Mouse (Mus musculus) liver, embryonic 15.5 days (tissue): Measurements from ENCODE around the gene Ano9. TPM values are rescaled to one million over a fixed set of nuclear protein-coding genes. Genes with fewer than 3 reads are reported as not detected.

Experiments used
- ATAC-seq: fragments of 200-750 bp; cut with Nextera tagmentation; 2 replicates; pipeline ENCODE4 v1.8.0; 2017; ENCODE audit warnings: moderate number of reproducible peaks, mild to moderate bottlenecking, moderate library complexity; ENCODE audit not compliant: insufficient read depth
- H3K27ac ChIP-seq: fragments of 300-500 bp; sonication (generic); replicated peaks from 2 replicates; pipeline ENCODE4 v1.5.1; 2015; ENCODE audit warnings: mild to moderate bottlenecking, inconsistent platforms
- H3K27me3 ChIP-seq: fragments of 300-500 bp; sonication (generic); 2 replicates; pipeline ENCODE4 v1.6.1; 2015; ENCODE audit warnings: mild to moderate bottlenecking, inconsistent platforms
- H3K36me3 ChIP-seq: fragments of 300-500 bp; sonication (generic); replicated peaks from 2 replicates; pipeline ENCODE4 v1.6.1; 2015; ENCODE audit warnings: moderate library complexity, mild to moderate bottlenecking, inconsistent platforms
- H3K4me1 ChIP-seq: fragments of 300-500 bp; sonication (generic); replicated peaks from 2 replicates; pipeline ENCODE4 v1.6.1; 2015; ENCODE audit warnings: inconsistent platforms
- H3K4me2 ChIP-seq: fragments of 300-500 bp; sonication (generic); 2 replicates; pipeline ENCODE4 v1.6.1; 2015; ENCODE audit warnings: moderate library complexity, mild to moderate bottlenecking, inconsistent platforms
- H3K4me3 ChIP-seq: fragments of 300-500 bp; sonication (generic); replicated peaks from 2 replicates; pipeline ENCODE4 v1.5.1; 2015; ENCODE audit warnings: mild to moderate bottlenecking, inconsistent platforms
- H3K9ac ChIP-seq: fragments of 300-500 bp; sonication (generic); 2 replicates; pipeline ENCODE4 v1.6.1; 2015; ENCODE audit warnings: moderate library complexity, mild to moderate bottlenecking, inconsistent platforms
- H3K9me3 ChIP-seq: fragments of 300-500 bp; sonication (generic); replicated peaks from 2 replicates; pipeline ENCODE4 v1.6.1; 2016; ENCODE audit warnings: inconsistent platforms
- WGBS: fragments of 180-500 bp; shearing (Covaris S2); methylation state at CpG from one replicate; pipeline ENCODE4 v1.1.7; 2015; ENCODE audit warnings: mixed read lengths; ENCODE audit not compliant: insufficient replicate concordance; 5-methylcytosine and 5-hydroxymethylcytosine counted together
- polyA plus RNA-seq: library from polyadenylated mRNA; unstranded; fragments of >200 nt; fragmentation: Nextera tagmentation; extraction: Ambion mirVana; gene quantifications from 2 replicates; pipeline ENCODE4 v1.2.1, GENCODE M21; 2015

The Ano9 gene
- polyA plus RNA-seq, 1 experiment from 2014 or later = 0.99 TPM

DNA sequence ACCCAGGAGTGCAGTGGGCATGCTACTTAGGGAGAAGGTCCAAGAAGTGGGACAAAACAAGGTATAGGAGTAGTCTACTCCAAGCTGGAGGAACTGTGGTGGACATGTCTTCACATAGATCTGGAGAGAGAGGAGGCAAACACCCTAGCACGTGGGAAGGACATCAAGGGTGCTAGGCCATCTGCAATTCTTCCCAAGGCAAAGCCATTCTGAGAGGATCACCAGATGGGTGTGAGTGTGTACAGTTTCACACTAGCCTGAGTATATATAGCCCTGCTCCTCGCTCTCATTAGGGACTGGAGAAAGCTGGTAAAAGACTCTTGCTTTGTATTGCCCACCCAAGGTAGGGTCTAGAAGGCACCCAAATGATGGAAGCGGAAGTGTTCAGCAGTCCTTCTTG is 54.3 kb downstream of the Ano9 start:
- no peak for ATAC-seq
- WGBS = 52% methylated on average over 3 of the region's 3 CpGs
- H3K9ac ChIP-seq = no peak overlapping the region

DNA sequence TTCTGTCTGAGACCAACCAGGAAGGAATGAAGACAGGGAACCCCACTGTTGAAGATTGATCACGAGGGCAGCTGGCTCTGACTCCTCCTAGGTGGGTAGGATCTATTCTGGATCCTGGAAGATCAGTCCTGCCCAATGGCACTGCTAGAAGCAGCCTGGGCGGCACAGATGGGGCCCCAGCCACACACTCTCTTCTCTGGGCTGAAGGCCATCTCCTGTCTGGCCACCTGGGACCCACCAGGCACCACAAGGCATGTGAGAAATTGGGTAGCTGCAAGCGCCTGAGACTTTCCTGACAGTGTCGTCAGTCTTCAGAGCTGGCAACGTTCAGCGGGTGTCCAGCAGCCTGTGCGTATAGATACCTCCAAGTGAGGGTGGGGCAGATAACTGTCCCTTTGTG is 55.1 kb downstream of the Ano9 start:
- Histone ChIP-seq H3K27ac (no peak overlapping the region), H3K4me2 (no peak overlapping the region), H3K9ac (no peak overlapping the region), H3K4me1 (peaks cover 37% of the 10 kb centered on the region), H3K4me3 (no peak overlapping the region), H3K36me3 (no peaks in the 10 kb centered on the region), H3K27me3 (peaks cover 88% of the 10 kb centered on the region), H3K9me3 (no peaks in the 10 kb centered on the region)
- ATAC-seq = no peak
- 25% methylated on average over 7 of the region's 7 CpGs for WGBS

More for the DNA sequence above, 54.3 kb downstream of the Ano9 start:
- no peaks in the 10 kb centered on the region for H3K9me3 ChIP-seq
- H3K4me1 ChIP-seq = peaks cover 37% of the 10 kb centered on the region
- H3K27me3 ChIP-seq = peaks cover 89% of the 10 kb centered on the region
- H3K27ac ChIP-seq = no peak overlapping the region
- H3K36me3 ChIP-seq = no peaks in the 10 kb centered on the region
- no peak overlapping the region for H3K4me2 ChIP-seq
- H3K4me3 ChIP-seq = no peak overlapping the region

- H3K9ac ChIP-seq = no peak overlapping the region
- H3K4me1 ChIP-seq = peaks cover 37% of the 10 kb centered on the region
- 0 out of 2 replicates have a peak, but pooled peaks have one; percentile 7 for ATAC-seq
Observed at GRCm38 (mm10) chr7:141061269-141061692, 56.3 kb downstream of the Ano9 start.

GRCm38 (mm10) chr7:141060426-141061242 is 57.0 kb downstream of the Ano9 start, which contains the start of gene B4galnt4:
TSS of gene B4galnt4 (plus strand) at chr7:141061104.
- H3K4me1 ChIP-seq = peaks cover 37% of the 10 kb centered on the region
- peak; percentile 56 for ATAC-seq
- peak within 1 kb of the TSS; percentile 48 for H3K4me3 ChIP-seq
- under 1% methylated on average over 72 of the region's 72 CpGs for WGBS
- H3K4me2 ChIP-seq = peak within 1 kb of the TSS; percentile 74
- H3K9ac ChIP-seq = no peak within 1 kb of the TSS
- no peaks in the 10 kb centered on the region for H3K36me3 ChIP-seq
- H3K9me3 ChIP-seq = no peaks in the 10 kb centered on the region
- H3K27ac ChIP-seq = no peak within 1 kb of the TSS
- peaks cover 86% of the 10 kb centered on the region for H3K27me3 ChIP-seq

More at GRCm38 (mm10) chr7:141061269-141061692, 56.3 kb downstream of the Ano9 start:
- peak overlapping the region; percentile 74 for H3K4me2 ChIP-seq
- peaks cover 83% of the 10 kb centered on the region for H3K27me3 ChIP-seq
- H3K4me3 ChIP-seq = peak overlapping the region; percentile 48
- H3K36me3 ChIP-seq = no peaks in the 10 kb centered on the region
- 4% methylated on average over 37 of the region's 37 CpGs for WGBS
- no peaks in the 10 kb centered on the region for H3K9me3 ChIP-seq
- no peak overlapping the region for H3K27ac ChIP-seq

DNA sequence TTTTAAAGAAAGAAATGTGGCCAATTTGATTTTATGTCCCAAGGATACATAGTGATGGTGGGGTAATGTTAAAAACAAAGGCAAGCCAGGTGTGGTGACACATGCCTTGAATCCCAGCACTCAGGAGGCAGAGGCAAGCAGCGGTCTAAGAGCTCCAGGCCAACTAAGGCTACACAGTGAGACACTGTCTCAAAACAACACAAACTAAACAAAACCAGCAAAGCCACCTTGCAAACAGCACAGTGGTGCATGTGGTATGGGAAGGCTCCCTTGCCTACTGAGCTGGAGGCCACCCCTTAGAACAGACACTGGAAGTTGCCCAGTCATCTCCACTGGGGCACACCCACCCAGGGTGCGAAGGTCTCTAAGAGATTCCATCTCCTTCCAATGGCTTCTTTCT is 57.7 kb downstream of the Ano9 start:
- Histone ChIP-seq H3K4me1 (peaks cover 37% of the 10 kb centered on the region), H3K36me3 (no peaks in the 10 kb centered on the region), H3K4me2 (peak overlapping the region; percentile 74), H3K27ac (no peak overlapping the region), H3K9ac (no peak overlapping the region), H3K9me3 (no peaks in the 10 kb centered on the region), H3K4me3 (no peak overlapping the region), H3K27me3 (peaks cover 85% of the 10 kb centered on the region)
- no peak for ATAC-seq
- 51% methylated on average over 2 of the region's 2 CpGs for WGBS

GRCm38 (mm10) chr7:141058601-141059341 is 58.8 kb downstream of the Ano9 start:
- WGBS = 50% methylated on average over 14 of the region's 14 CpGs
- H3K27me3 ChIP-seq = peaks cover 76% of the 10 kb centered on the region
- no peaks in the 10 kb centered on the region for H3K9me3 ChIP-seq
- no peak overlapping the region for H3K4me2 ChIP-seq
- H3K27ac ChIP-seq = no peak overlapping the region
- no peak overlapping the region for H3K9ac ChIP-seq
- ATAC-seq = no peak
- no peak overlapping the region for H3K4me3 ChIP-seq
- no peaks in the 10 kb centered on the region for H3K36me3 ChIP-seq
- H3K4me1 ChIP-seq = peaks cover 26% of the 10 kb centered on the region

- H3K27ac ChIP-seq = no peak overlapping the region
Observed at GRCm38 (mm10) chr7:141057541-141057940, 60.1 kb downstream of the Ano9 start.

DNA sequence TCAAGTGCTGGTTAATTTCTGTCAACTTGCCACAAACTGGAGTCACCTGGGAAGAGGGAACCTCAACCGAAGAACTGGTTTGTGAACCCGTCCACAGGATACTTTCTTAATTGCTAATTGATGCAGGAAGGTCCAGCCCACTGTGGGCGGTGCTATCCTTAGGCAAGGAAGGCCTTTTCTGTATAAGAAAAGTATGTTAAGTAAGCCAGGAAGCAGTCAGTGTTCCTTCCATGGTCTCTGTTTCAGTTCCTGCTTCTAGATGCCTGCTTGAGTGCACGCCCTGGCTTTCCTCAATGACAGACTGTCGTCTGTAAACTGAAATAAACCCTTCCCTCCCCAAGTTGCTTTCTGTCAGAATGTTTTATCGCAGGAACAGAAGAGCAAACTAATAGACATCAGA is 60.6 kb downstream of the Ano9 start:
- H3K9me3 ChIP-seq = no peaks in the 10 kb centered on the region
- no peak for ATAC-seq
- no peak overlapping the region for H3K9ac ChIP-seq
- H3K27me3 ChIP-seq = peaks cover 58% of the 10 kb centered on the region
- H3K4me3 ChIP-seq = no peak overlapping the region
- H3K4me1 ChIP-seq = peaks cover 21% of the 10 kb centered on the region
- no peak overlapping the region for H3K27ac ChIP-seq
- no peak overlapping the region for H3K4me2 ChIP-seq
- H3K36me3 ChIP-seq = no peaks in the 10 kb centered on the region
- WGBS = 61% methylated on average over 6 of the region's 6 CpGs

More at GRCm38 (mm10) chr7:141057541-141057940, 60.1 kb downstream of the Ano9 start:
- Histone ChIP-seq H3K27me3 (peaks cover 64% of the 10 kb centered on the region), H3K4me3 (no peak overlapping the region), H3K36me3 (no peaks in the 10 kb centered on the region), H3K4me1 (peaks cover 18% of the 10 kb centered on the region), H3K9me3 (no peaks in the 10 kb centered on the region), H3K4me2 (no peak overlapping the region), H3K9ac (no peak overlapping the region)
- WGBS = 61% methylated on average over 1 of the region's 1 CpGs
- no peak for ATAC-seq

GRCm38 (mm10) chr7:141055785-141056184 is 61.8 kb downstream of the Ano9 start:
- ATAC-seq = no peak

GRCm38 (mm10) chr7:141052421-141052820 is 65.2 kb downstream of the Ano9 start:
- H3K27me3 ChIP-seq = peaks cover 13% of the 10 kb centered on the region
- H3K27ac ChIP-seq = 0 out of 2 replicates have a peak overlapping the region, but pooled peaks have one; percentile 30
- H3K9me3 ChIP-seq = no peaks in the 10 kb centered on the region
- H3K4me3 ChIP-seq = no peak overlapping the region
- peaks cover 25% of the 10 kb centered on the region for H3K4me1 ChIP-seq
- WGBS = 74% methylated on average over 2 of the region's 2 CpGs
- ATAC-seq = no peak
- H3K9ac ChIP-seq = no peak overlapping the region
- H3K4me2 ChIP-seq = no peak overlapping the region; the same call in 1 of the 2 replicates
- H3K36me3 ChIP-seq = no peaks in the 10 kb centered on the region

More at GRCm38 (mm10) chr7:141055785-141056184, 61.8 kb downstream of the Ano9 start:
- no peak overlapping the region for H3K4me3 ChIP-seq
- H3K27ac ChIP-seq = no peak overlapping the region
- peaks cover 46% of the 10 kb centered on the region for H3K27me3 ChIP-seq
- H3K9ac ChIP-seq = no peak overlapping the region
- no peaks in the 10 kb centered on the region for H3K36me3 ChIP-seq
- H3K4me2 ChIP-seq = no peak overlapping the region
- no peaks in the 10 kb centered on the region for H3K9me3 ChIP-seq
- WGBS = 58% methylated on average over 4 of the region's 4 CpGs
- peaks cover 19% of the 10 kb centered on the region for H3K4me1 ChIP-seq

DNA sequence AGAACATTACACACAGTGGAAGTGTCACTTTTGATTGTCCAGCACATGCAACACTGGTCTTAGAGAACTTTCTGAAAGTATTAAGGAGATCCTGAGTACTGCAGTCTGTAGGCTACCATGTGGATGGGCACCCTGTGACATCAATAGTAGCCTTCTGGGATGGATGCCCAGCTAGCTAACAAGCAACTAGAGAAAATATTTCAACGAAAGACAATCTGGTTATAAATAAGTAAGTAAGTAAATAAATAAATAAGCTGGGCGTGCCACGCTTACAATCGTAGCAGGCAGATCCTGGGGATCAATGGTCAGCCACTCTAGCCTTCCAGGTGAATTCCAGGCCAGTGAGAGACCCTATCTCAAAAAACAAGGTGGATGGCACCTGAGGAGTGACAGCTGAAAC is 65.6 kb downstream of the Ano9 start:
- no peak for ATAC-seq
- H3K27me3 ChIP-seq = peaks cover 10% of the 10 kb centered on the region; the same call in 1 of the 2 replicates
- H3K36me3 ChIP-seq = no peaks in the 10 kb centered on the region
- 69% methylated on average over 4 of the region's 4 CpGs for WGBS
- peaks cover 29% of the 10 kb centered on the region for H3K4me1 ChIP-seq
- no peaks in the 10 kb centered on the region for H3K9me3 ChIP-seq
- H3K4me2 ChIP-seq = no peak overlapping the region; the same call in 1 of the 2 replicates
- H3K27ac ChIP-seq = 0 out of 2 replicates have a peak overlapping the region, but pooled peaks have one; percentile 30
- no peak overlapping the region for H3K9ac ChIP-seq
- H3K4me3 ChIP-seq = no peak overlapping the region
